Mouse (Mus musculus) megakaryocyte, embryonic 14.5 days (primary cell): ENCODE results near the gene Usp49.

Experiments used
- FLI1 ChIP-seq: IDR thresholded peaks from 2 replicates; pipeline ENCODE4 v1.6.1; 2012; ENCODE audit warnings: low read length, inconsistent platforms, mixed read lengths
- GATA1 ChIP-seq: IDR thresholded peaks from 3 replicates; pipeline ENCODE4 v1.6.1; 2012; ENCODE audit warnings: mixed read lengths, low read length, inconsistent platforms, borderline replicate concordance

GRCm38 (mm10) chr17:47682836-47683235 lies 52.3 kb downstream of the Usp49 start:
- no peak for TF ChIP-seq GATA1
- TF ChIP-seq FLI1 = no peak
